ENCODE assay signal across 11 mouse cellular contexts in genomic region chr4:82755616-82756294, GRCm38 (mm10). TPM values are rescaled to one million over a fixed set of nuclear protein-coding genes. Genes with fewer than 3 reads are reported as not detected.
DNase-seq lines count a peak whose midpoint lies in the region; ATAC-seq and TF ChIP-seq lines count a peak whose summit lies in the region.
"Had no signal": no experiment of that assay in that cellular context is flagged by ENCODE, and none has a peak within 500 bp of the region (broad histone marks: within the 10 kb centered on the region; RNA-seq: fewer than 3 reads in every experiment).

No protein-coding gene starts in this region.

- H3K9me3 ChIP-seq in forebrain, embryonic 12.5 days: no peaks in the 10 kb centered on the region
- no peaks in the 10 kb centered on the region for H3K9me3 ChIP-seq in forebrain, postnatal 0 days (ENCODE audit: low read length)
- H3K9me3 ChIP-seq in ES-E14 (ENCODE audit: control insufficient read depth, insufficient read depth, low read depth, low read length): no peaks in the 10 kb centered on the region
- H3K9me3 ChIP-seq in hindbrain, embryonic 12.5 days (replicated peaks): no peaks in the 10 kb centered on the region
- H3K9me3 ChIP-seq in limb, embryonic 12.5 days: no peaks in the 10 kb centered on the region
- no peaks in the 10 kb centered on the region for H3K9me3 ChIP-seq in heart, embryonic 12.5 days (replicated peaks)
- H3K9me3 ChIP-seq: embryonic facial prominence, embryonic 13.5 days had no signal

- peak; percentile 23; the same call in 1 of the 2 replicates for ATAC-seq in forebrain, embryonic 12.5 days (ENCODE audit: low FRiP score)
- ATAC-seq in forebrain, postnatal 0 days: no peak; the same call in 1 of the 2 replicates
- peak; percentile 52; the same call in 1 of the 2 replicates for ATAC-seq in hindbrain, embryonic 12.5 days (ENCODE audit: low FRiP score)
- no peak for ATAC-seq in limb, embryonic 12.5 days (ENCODE audit: insufficient number of reproducible peaks, insufficient read depth, low FRiP score, low TSS enrichment, low read depth)
- ATAC-seq in granulocyte monocyte progenitor cell, adult 5-6 weeks (replicated peaks; ENCODE audit: poor library complexity, severe bottlenecking): no peak
- ATAC-seq in heart, embryonic 12.5 days (ENCODE audit: insufficient number of reproducible peaks, low FRiP score): no peak

- 7% methylated on average over 3 of the region's 3 CpGs for WGBS in forebrain, embryonic 12.5 days
- 34% methylated on average over 3 of the region's 3 CpGs for WGBS in forebrain, postnatal 0 days
- 17% methylated on average over 3 of the region's 3 CpGs for WGBS in hindbrain, embryonic 12.5 days
- 44% methylated on average over 3 of the region's 3 CpGs for WGBS in limb, embryonic 12.5 days
- WGBS in heart, embryonic 12.5 days: 66% methylated on average over 3 of the region's 3 CpGs

- H3K27me3 ChIP-seq in forebrain, embryonic 12.5 days: no peaks in the 10 kb centered on the region
- no peaks in the 10 kb centered on the region for H3K27me3 ChIP-seq in forebrain, postnatal 0 days (ENCODE audit: insufficient read depth, low read length)
- no peaks in the 10 kb centered on the region for H3K27me3 ChIP-seq in hindbrain, embryonic 12.5 days
- H3K27me3 ChIP-seq in limb, embryonic 12.5 days: no peaks in the 10 kb centered on the region
- H3K27me3 ChIP-seq in heart, embryonic 12.5 days (replicated peaks): no peaks in the 10 kb centered on the region
- H3K27me3 ChIP-seq: embryonic facial prominence, embryonic 13.5 days had no signal

- no peak overlapping the region for H3K4me2 ChIP-seq in forebrain, embryonic 12.5 days
- H3K4me2 ChIP-seq in forebrain, postnatal 0 days (ENCODE audit: low read depth): no peak overlapping the region
- no peak overlapping the region for H3K4me2 ChIP-seq in hindbrain, embryonic 12.5 days (replicated peaks)
- no peak overlapping the region for H3K4me2 ChIP-seq in limb, embryonic 12.5 days
- H3K4me2 ChIP-seq in heart, embryonic 12.5 days: no peak overlapping the region
- H3K4me2 ChIP-seq: embryonic facial prominence, embryonic 13.5 days had no signal

- no peak overlapping the region for H3K9ac ChIP-seq in forebrain, embryonic 12.5 days
- no peak overlapping the region for H3K9ac ChIP-seq in forebrain, postnatal 0 days
- H3K9ac ChIP-seq in ES-E14 (ENCODE audit: insufficient read depth, low read depth, low read length, poor library complexity, severe bottlenecking): no peak overlapping the region
- no peak overlapping the region for H3K9ac ChIP-seq in hindbrain, embryonic 12.5 days
- no peak overlapping the region for H3K9ac ChIP-seq in limb, embryonic 12.5 days (replicated peaks)
- H3K9ac ChIP-seq in heart, embryonic 12.5 days: no peak overlapping the region
- H3K9ac ChIP-seq: embryonic facial prominence, embryonic 13.5 days had no signal

- in situ Hi-C loops in ES-E14 (cut with MboI; ENCODE audit: low sequenced_read_pairs in 2 of 2, unreplicated experiment in 2 of 2): no loop called here

- no peak overlapping the region for H3K4me3 ChIP-seq in forebrain, embryonic 12.5 days (replicated peaks)
- no peak overlapping the region for H3K4me3 ChIP-seq in forebrain, postnatal 0 days (ENCODE audit: low read depth, low read length)
- no peak overlapping the region for H3K4me3 ChIP-seq in ES-E14 (ENCODE audit: insufficient read depth in 1 of 2, low read depth in 1 of 2, low read length in 2 of 2, poor library complexity in 1 of 2, severe bottlenecking in 1 of 2)
- H3K4me3 ChIP-seq in hindbrain, embryonic 12.5 days: no peak overlapping the region
- no peak overlapping the region for H3K4me3 ChIP-seq in limb, embryonic 12.5 days (replicated peaks)
- H3K4me3 ChIP-seq in heart, embryonic 12.5 days: no peak overlapping the region
- H3K4me3 ChIP-seq: embryonic facial prominence, embryonic 13.5 days had no signal

- H3K27ac ChIP-seq in forebrain, embryonic 12.5 days: peak overlapping the region; percentile 42; the same call in 1 of the 2 replicates
- no peak overlapping the region for H3K27ac ChIP-seq in forebrain, postnatal 0 days (ENCODE audit: low read depth, low read length)
- no peak overlapping the region for H3K27ac ChIP-seq in ES-E14 (ENCODE audit: insufficient read depth, low read depth, low read length, poor library complexity, severe bottlenecking)
- peak overlapping the region; percentile 67 for H3K27ac ChIP-seq in hindbrain, embryonic 12.5 days
- peak overlapping the region; percentile 81 for H3K27ac ChIP-seq in limb, embryonic 12.5 days
- H3K27ac ChIP-seq in heart, embryonic 12.5 days (ENCODE audit: poor library complexity, severe bottlenecking): no peak overlapping the region
- H3K27ac ChIP-seq: embryonic facial prominence, embryonic 13.5 days had no signal

- peaks cover 11% of the 10 kb centered on the region for H3K4me1 ChIP-seq in forebrain, embryonic 12.5 days
- no peaks in the 10 kb centered on the region for H3K4me1 ChIP-seq in forebrain, postnatal 0 days (ENCODE audit: insufficient read depth)
- peaks cover 0 to 9% of the 10 kb centered on the region in 2 experiments; a peak in 2 of 4 replicates for H3K4me1 ChIP-seq in ES-E14 (ENCODE audit: control insufficient read depth in 2 of 2, insufficient read depth in 2 of 2, low read length in 2 of 2, poor library complexity in 1 of 2)
- peaks cover 16% of the 10 kb centered on the region for H3K4me1 ChIP-seq in hindbrain, embryonic 12.5 days
- H3K4me1 ChIP-seq in limb, embryonic 12.5 days (replicated peaks): peaks cover 29% of the 10 kb centered on the region
- 0 out of 2 replicates have a peak, but pooled peaks cover 3% of the 10 kb centered on the region for H3K4me1 ChIP-seq in heart, embryonic 12.5 days (replicated peaks)

- no peaks in the 10 kb centered on the region for H3K36me3 ChIP-seq in forebrain, embryonic 12.5 days (replicated peaks)
- no peaks in the 10 kb centered on the region for H3K36me3 ChIP-seq in forebrain, postnatal 0 days (ENCODE audit: insufficient read depth)
- H3K36me3 ChIP-seq in ES-E14 (ENCODE audit: control insufficient read depth, insufficient read depth, low read length, poor library complexity, severe bottlenecking): no peaks in the 10 kb centered on the region
- H3K36me3 ChIP-seq in hindbrain, embryonic 12.5 days: no peaks in the 10 kb centered on the region
- no peaks in the 10 kb centered on the region for H3K36me3 ChIP-seq in limb, embryonic 12.5 days
- H3K36me3 ChIP-seq in heart, embryonic 12.5 days: no peaks in the 10 kb centered on the region
- H3K36me3 ChIP-seq: embryonic facial prominence, embryonic 13.5 days had no signal

- DNase-seq in forebrain, postnatal 0 days: no peak
- peak; percentile 77 for DNase-seq in ES-E14 (ENCODE audit: low read depth, low spot score)
- no peak for DNase-seq in adrenal gland, adult 2 months
- DNase-seq: lung, postnatal 10 days had no signal

- no peak for TF ChIP-seq CTCF in forebrain, postnatal 0 days (IDR thresholded peaks at IDR 0.05; ENCODE audit: low read depth)

TF ChIP-seq in ES-E14, 5 proteins besides CTCF, POLR2A, EP300 and RAD21:
- TF ChIP-seq MAFK (IDR thresholded peaks at IDR 0.05; ENCODE audit: insufficient read depth, low read depth, low read length): no peak
- TF ChIP-seq ZC3H11A (IDR thresholded peaks at IDR 0.05; ENCODE audit: borderline replicate concordance, low read depth, low read length): no peak
- no peak for TF ChIP-seq ZNF384 (IDR thresholded peaks at IDR 0.05; ENCODE audit: low read depth, low read length)
- no peak for TF ChIP-seq HCFC1 (IDR thresholded peaks at IDR 0.05; ENCODE audit: borderline replicate concordance, insufficient read depth, low read length)
- TF ChIP-seq CHD2 (IDR thresholded peaks at IDR 0.05; ENCODE audit: low read depth, low read length): no peak
TF ChIP-seq in ES-E14: peak in this region for 0.

RNA-seq across cellular contexts. Expression of gene Nfib, which starts 50.2 kb away (rescaled TPM):
- polyA plus RNA-seq in forebrain, embryonic 12.5 days (2016; fragmentation: Nextera tagmentation; extraction: Ambion mirVana): 88.6 and 103 TPM in 2 replicates
- total RNA-seq in forebrain, postnatal 0 days (2014; rRNA removed): 114 and 135 TPM in 2 replicates
- 40.2 and 69.0 TPM in 2 replicates for polyA plus RNA-seq in forebrain, postnatal 0 days (2015; fragmentation: Nextera tagmentation; extraction: Ambion mirVana)
- total RNA-seq in ES-E14 (2012; rRNA removed): 8.1 and 8.9 TPM in 2 replicates
- polyA plus RNA-seq in hindbrain, embryonic 12.5 days (2016; fragmentation: Nextera tagmentation; extraction: Ambion mirVana): 58.4 and 63.1 TPM in 2 replicates
- 58.6 and 58.8 TPM in 2 replicates for polyA plus RNA-seq in limb, embryonic 12.5 days (2016; fragmentation: Nextera tagmentation; extraction: Ambion mirVana)
- not detected in 2 replicates for total RNA-seq in granulocyte monocyte progenitor cell, adult 5-6 weeks (2014; fragmentation: Nextera tagmentation)
- not detected in 2 replicates for total RNA-seq in granulocyte monocyte progenitor cell, adult 5-6 weeks (2017)
- 57.5 and 69.2 TPM in 2 replicates for polyA plus RNA-seq in heart, embryonic 12.5 days (2016; fragmentation: Nextera tagmentation; extraction: Ambion mirVana)
- 10 to 100 TPM; 84.1 to 86.3 TPM for total RNA-seq in adrenal gland, adult 2 months (2021)
- 11.7 and 19.6 TPM in 2 replicates for polyA plus RNA-seq in adrenal gland, adult 2 months (2012; rRNA removed)
- total RNA-seq: neutrophil, adult 5-6 weeks had no signal

Comparison
In these comparisons a context has a peak if more than half of its experiments do, and no peak if none do; other contexts are left out.
1. ATAC-seq: peak in forebrain, embryonic 12.5 days (single experiment) and hindbrain, embryonic 12.5 days (single experiment); none in forebrain, postnatal 0 days (single experiment), limb, embryonic 12.5 days (single experiment), granulocyte monocyte progenitor cell, adult 5-6 weeks (single experiment) and heart, embryonic 12.5 days (single experiment).
2. H3K27ac ChIP-seq: peak in forebrain, embryonic 12.5 days (single experiment), hindbrain, embryonic 12.5 days (single experiment) and limb, embryonic 12.5 days (single experiment); none in forebrain, postnatal 0 days (single experiment), ES-E14 (single experiment) and heart, embryonic 12.5 days (single experiment).